Mouse (Mus musculus) skeletal muscle tissue, postnatal 0 days (tissue): ENCODE data around the gene Spaca9. TPM values are rescaled to one million over a fixed set of nuclear protein-coding genes. Genes with fewer than 3 reads are reported as not detected.

Experiments
- microRNA-seq, 2 experiments: library from miRNA; unstranded; fragments of <30 nt; microRNA quantifications; one replicate each; pipeline ENCODE4; 2016
- polyA plus RNA-seq: library from polyadenylated mRNA; unstranded; fragments of >200 nt; fragmentation: Nextera tagmentation; extraction: Ambion mirVana; gene quantifications from 2 replicates; pipeline ENCODE4 v1.2.1, GENCODE M21; 2015

Gene Spaca9
- polyA plus RNA-seq = 0.62 and 0.94 TPM in 2 replicates

DNA sequence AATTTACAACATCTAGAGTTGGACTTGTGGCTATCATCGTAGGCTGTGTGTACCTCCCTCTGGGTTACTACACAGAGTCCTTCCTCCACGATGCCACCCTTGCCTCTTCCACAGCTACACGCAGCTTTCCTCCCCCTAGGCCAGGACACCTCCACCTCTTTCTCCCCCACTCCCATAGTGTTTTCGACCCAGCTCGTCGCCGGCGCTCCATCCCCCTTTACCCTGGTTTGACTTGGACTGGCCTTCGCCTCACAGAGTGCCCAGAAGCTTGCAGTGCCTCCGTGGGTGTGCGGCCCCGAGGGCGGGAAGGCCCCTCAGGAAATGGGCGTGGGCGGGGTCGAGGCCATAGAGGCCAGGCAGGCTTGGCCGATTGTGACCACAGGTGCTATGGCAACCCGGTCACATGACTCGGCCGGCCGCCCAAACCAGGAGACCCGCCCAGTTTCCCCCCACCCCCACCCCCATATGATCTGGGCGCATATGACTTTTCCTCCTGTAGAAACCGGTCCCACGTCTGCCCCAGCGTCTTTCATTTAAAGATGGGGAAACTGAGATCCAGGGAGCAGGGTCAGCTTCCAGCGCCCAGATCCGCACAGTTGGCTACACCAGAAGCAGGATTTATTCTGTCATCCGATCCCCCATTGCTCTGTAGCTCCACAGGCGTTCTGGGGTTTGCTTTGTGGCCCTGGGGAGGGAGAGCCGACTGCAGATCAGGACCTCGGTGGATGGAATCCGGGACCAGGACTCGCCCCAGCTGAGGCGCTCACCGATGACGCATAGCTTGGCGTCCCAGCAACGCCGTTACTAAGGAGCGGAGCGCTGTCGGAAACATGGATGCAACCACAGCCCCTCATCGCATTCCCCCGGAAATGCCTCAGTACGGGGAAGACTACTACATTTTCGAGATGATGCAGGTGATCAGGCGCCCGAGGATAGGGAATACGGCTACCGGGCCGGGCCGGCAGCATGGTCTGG is at the start of gene Spaca9, which contains the start of gene Ak8:
Gene Spaca9 (minus strand): TSS at position 367 of the 975 bp plus-strand sequence.
Gene Ak8 (plus strand): TSS at position 804 of the 975 bp plus-strand sequence.

Small RNA genes lying within 50 kb of the gene (microRNA-seq; reads per million reads assigned to microRNA genes)
- gene Mir3088 = 0.30 to 0.42 reads per million in 2 experiments

Other genes with a start within 250 kb of the Spaca9 start
- not detected in 2 replicates for gene 1700007K13Rik, start 233.4 kb downstream of the Spaca9 start, polyA plus RNA-seq
- 42.1 and 44.5 TPM in 2 replicates for gene Mrps2, start 231.7 kb downstream of the Spaca9 start, polyA plus RNA-seq
- 0.55 and 1.0 TPM in 2 replicates for gene Gbgt1, start 202.8 kb downstream of the Spaca9 start, polyA plus RNA-seq
- 2.2 and 3.8 TPM in 2 replicates for gene Gm10134, start 193.6 kb downstream of the Spaca9 start, polyA plus RNA-seq
- 33.4 and 35.1 TPM in 2 replicates for gene Ralgds, start 186.6 kb downstream of the Spaca9 start, polyA plus RNA-seq
- gene Cel, start 136.3 kb downstream of the Spaca9 start, polyA plus RNA-seq = not detected in 2 replicates
- 11.6 and 12.4 TPM in 2 replicates for gene Gtf3c5, start 116.0 kb downstream of the Spaca9 start, polyA plus RNA-seq
- 0.08 TPM in 1 of 2 replicates, not detected in the other for gene Gfi1b, start 77.7 kb downstream of the Spaca9 start, polyA plus RNA-seq
- gene Tsc1, start 58.5 kb downstream of the Spaca9 start, polyA plus RNA-seq = 8.8 and 9.4 TPM in 2 replicates
- gene Ak8, start 437 bp upstream of the Spaca9 start, polyA plus RNA-seq = 0.21 and 0.27 TPM in 2 replicates
- gene Gtf3c4, start 140.6 kb upstream of the Spaca9 start, polyA plus RNA-seq = 4.6 TPM in 2 replicates
- 3.6 and 4.0 TPM in 2 replicates for gene Ddx31, start 140.7 kb upstream of the Spaca9 start, polyA plus RNA-seq
- not detected in 2 replicates for gene Barhl1, start 216.9 kb upstream of the Spaca9 start, polyA plus RNA-seq